Mouse (Mus musculus) urinary bladder, postnatal 25 days (tissue): Measurements from ENCODE around the gene Scgb2a2.
"Not testable (repeated sequence)": the region's sequence is repeated elsewhere in the genome, so short reads cannot be mapped to it uniquely, and the experiment has no call there.

Experiments
- DNase-seq: peaks from one replicate; pipeline ENCODE4 v3.0.0; 2022; ENCODE audit warnings: low spot score

Scgb2a2 gene

DNA sequence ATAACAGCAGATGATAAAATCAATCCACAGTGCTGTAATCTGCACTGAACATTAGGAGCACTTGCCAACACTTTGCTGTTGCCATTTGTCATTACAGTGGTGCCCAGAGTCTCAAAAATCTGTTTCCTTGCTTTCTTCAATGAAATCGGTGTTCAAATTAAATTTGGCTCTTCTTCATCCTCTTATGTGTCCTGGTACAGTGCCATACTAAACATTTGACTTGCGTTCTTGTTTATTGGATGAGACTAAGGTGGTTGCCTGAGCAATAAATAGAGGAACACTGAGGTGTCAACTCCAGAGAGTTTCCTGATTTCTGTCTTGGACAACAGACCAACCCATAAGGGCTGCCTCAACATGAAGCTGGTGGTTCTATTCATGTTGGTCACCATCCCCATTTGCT, at the start of gene Scgb2a2:
Gene Scgb2a2, plus strand, starts transcription at position 301 of the 400 bp plus-strand sequence.
- DNase-seq = no peak

DNA sequence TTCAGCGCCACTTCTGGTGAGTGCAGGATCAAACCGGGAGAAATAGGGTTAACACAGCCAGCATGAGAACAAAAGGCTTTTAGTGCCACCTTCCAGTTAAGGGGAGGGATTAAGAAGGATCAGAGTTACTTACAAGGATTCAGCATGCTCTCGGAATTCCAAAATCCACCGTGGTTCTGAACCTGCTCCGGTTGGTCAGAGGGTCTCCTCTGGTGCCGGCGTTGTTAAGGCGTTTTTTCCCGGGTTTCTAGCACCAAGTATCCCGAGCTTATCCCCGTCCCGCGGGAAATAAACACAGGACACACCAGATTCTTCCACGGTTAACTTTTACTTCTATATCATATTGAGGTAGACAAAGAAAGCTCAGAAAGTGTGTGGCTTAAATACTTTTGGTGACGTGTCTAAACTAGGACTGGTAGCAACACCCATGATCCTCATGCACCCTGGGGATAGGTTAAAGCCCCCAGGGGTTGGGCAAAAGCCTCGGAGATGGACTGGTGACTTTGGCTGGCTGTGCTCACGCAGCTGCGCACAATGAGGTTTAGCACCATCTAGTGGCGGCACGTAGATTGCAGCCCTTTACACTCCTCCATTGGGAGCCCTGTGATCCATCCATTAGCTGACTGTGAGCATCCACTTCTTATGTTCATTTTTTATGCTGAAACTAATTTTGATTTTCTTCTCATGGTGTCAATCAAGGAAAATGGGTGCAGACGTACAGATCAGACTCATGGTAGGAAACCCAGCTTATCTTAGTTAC, 10.6 kb upstream of the Scgb2a2 start:
- DNase-seq = peak; percentile 12

DNA sequence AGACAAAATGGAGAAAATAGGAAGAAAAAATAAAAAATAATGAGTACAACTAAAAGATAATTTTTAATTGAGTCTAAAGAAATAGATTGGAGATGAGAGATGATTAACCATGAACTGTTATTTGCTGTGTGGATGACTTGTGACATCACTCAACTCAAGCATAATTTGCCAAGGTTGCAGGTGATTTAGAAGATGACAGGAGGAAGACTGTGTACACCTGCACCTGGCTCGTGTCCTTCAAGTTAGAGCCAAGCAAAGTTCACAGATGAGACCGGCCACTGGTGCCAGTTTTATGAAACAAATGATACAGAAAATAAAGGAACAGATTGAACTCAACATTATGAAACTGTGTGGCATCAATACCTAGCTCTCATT, 10.0 kb upstream of the Scgb2a2 start:
- DNase-seq = no peak

DNA sequence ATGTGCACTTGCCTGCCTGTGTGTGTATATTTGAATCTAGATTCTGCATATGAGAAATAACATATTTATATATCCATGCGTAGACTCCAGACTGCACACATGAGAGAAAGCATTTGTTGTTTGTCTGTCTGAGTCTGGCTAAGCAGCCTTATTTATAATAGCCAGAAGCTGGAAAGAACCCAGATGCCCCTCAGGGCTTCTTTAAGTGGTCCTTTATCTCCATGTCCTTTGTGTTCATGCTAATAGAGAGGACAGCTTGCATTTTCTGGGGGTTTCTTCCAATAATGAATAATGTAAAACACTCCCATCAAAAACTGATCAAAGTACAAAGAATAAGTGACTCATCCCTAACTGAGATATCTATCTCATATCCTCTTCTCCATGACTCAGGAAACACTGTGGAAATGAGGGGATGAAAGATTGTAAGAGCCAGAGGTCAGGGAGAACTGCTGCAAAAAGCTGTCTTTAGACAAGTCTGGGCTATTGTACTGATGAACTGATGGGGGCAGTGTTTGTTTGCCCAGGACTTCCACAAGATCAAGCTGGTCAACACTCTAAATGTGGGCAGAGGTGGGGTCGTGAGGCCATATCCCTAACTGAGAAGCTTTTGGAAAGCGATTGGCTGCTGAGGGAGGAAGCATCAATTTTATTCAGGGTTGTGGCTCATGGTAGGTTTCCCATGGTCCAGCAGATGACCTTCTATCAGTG, 2.2 kb downstream of the Scgb2a2 start:
- not testable (repeated sequence) for DNase-seq

DNA sequence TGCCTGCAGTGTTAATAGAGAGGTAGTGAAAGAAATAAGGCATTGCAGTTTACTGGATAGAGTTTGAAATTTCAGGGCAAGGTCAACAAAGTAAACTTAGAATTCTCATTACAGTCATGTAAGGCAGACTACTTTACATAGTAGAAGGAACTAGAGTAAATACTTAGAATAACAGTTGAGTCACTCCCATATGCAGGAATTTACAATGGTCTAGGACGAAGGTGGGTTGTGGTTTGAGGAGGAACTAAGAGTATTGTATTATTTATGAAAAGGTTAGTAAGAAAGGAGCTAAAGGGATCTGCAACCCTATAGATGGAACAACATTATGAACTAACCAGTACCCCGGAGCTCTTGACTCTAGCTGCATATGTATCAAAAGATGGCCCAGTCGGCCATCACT, 13.5 kb downstream of the Scgb2a2 start:
- not testable (repeated sequence) for DNase-seq

DNA sequence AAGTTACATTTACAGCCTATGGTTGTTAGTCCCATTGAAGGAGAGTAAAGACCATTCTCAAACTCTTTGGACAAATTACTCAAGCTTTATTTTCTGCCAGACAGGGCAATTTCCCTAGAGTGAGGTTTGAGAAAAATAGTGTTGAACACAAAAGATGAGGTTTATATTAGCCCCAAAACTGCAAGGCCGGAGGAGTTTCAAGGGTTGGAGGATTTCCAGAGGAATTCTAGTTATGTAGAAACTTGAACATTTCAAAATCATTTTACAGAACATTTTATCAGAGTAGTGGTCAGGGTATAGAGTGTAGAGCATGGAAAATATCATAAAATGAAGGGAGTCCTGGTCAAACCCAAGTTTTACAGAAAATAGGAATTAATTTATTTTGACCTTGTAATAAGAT, 17.5 kb downstream of the Scgb2a2 start:
- DNase-seq = no peak

DNA sequence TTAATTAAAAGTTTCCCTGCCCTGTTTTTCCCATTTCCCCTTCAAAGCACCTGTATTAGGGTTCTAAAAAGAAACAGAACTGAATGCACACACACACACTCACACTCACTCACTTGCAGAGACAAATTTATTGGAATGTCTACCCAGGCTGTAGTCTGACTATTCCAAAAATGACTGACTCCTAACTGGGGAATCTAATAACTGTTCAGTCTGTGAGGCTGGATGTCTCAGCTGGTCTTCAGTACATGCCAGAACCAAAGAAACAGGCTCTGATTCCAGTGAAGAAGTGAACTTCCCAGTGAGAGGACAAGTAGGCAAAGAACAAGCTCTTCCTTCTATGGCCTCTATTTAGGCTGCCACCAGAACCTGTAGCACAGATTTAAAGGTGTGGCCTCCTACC, 18.1 kb downstream of the Scgb2a2 start:
- DNase-seq = no peak

DNA sequence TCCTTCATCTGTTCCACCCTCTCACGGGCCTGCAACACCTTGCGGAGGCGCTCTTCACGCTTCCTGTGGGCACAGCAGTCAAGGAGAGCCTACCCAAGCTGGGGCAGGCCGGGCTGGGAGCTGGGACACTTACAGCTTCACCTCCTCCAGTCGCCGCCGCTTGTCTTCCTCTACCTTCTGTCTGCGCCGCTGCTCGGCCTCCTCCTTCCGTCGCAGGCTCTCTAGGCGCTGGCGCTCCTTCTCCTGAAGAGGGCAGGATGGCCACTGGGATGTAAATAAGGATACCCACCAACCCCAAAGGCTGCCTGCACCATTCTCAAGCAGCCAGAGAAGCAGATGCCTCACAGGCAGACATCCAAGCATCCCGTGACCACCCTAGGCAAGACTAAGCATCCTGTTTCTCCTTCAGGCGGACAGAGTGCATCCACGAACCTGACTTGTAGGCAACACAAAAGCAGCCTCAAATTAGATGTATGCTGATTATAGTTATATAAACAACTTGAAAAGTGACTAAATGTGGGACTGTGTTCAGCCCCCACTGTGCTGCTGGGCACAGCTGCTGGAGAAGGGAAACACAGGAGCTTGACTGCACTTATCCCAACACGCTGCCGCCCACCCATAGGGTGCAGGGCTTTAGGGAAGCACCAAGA, 30.9 kb downstream of the Scgb2a2 start:
- no peak for DNase-seq

DNA sequence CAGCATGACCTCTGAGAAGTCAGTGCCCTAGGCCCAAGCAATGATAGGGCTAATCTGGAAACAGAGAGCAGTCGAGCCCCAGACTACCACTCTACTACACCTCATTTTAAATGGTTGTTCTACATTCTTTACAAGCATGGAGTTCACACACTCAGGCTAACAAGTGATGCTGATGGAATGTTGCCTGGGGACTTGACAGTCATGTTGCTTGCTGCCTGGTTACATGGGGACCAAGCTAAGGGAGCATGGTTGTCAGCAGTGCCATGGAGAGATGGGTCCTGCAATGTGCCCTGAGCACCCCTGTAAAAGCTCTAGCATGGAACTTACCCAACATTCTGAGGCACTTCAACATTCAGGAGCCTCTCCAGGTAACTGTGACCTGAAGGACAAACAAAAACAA, 39.0 kb downstream of the Scgb2a2 start:
- DNase-seq = no peak

DNA sequence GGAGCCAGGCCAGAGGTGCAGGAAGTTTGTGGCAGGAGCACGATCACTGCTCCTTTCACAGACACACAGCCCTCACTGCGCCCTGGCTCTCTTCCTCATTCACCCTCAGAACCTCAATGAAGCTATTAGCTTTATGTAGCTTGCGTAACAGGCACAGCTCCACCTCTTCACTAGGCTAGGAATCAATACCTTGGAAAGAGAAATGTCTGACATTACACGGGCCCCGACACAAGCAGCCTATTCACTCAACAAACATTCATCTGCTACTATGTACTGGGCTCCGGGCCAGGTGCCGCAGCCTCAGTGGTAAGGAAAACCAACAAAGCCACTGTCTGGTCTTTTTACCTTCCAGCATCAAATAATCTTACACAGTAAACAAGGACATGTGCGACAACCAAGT, 39.4 kb downstream of the Scgb2a2 start:
- DNase-seq = no peak

DNA sequence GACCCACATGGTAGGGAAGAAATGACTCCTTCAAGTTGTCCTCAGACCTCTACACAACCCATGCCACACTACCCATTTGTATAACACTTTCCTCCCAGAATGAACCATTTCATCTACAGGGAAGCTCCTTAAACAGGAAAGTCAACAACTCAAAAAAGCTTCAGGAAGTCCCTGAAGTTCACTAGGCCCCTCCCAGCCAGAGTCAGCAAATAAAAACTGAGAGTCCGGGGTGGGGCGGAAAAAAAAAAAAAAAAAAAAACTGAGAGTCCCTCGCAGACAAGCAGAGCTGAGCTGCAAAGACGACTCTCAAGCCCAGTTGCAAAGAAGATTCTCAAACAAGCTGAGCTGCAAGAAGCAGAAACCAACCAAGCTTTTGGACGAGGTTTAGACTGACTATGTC, 48.7 kb downstream of the Scgb2a2 start:
- DNase-seq = no peak

DNA sequence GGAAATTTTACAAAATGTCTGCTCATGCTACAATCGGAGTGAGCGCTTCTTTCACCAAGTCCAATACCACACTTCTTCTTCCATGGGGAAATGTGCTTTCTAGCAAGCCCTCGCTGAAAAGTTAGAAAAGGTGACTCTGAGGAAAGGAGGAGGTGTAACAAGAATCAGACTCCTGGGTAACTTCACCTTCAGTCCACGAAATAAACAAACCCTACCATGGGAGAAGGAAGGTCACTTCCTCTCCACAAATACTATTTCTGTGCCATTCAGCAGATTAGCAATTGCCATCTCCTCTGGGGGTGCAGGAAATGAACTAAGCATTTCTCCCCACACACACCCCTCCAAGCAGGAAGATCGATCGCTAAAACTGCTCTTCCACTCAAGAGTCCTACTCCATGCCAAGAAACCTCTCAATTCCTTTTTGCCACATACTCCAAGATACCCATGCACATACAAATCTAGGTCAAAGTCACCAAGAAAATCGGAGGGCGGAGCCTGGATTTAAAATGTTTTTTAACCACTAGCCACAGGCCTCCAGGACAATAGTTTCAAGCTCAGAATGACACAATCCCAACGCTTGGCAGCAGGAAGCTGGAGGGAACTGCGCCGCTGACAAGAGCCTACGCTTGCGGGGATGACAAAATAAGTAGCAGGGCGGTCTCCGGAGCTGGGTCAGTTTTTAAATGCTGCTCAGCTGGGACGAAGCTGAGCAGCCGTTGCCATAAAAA, 51.1 kb downstream of the Scgb2a2 start:
- DNase-seq = no peak

DNA sequence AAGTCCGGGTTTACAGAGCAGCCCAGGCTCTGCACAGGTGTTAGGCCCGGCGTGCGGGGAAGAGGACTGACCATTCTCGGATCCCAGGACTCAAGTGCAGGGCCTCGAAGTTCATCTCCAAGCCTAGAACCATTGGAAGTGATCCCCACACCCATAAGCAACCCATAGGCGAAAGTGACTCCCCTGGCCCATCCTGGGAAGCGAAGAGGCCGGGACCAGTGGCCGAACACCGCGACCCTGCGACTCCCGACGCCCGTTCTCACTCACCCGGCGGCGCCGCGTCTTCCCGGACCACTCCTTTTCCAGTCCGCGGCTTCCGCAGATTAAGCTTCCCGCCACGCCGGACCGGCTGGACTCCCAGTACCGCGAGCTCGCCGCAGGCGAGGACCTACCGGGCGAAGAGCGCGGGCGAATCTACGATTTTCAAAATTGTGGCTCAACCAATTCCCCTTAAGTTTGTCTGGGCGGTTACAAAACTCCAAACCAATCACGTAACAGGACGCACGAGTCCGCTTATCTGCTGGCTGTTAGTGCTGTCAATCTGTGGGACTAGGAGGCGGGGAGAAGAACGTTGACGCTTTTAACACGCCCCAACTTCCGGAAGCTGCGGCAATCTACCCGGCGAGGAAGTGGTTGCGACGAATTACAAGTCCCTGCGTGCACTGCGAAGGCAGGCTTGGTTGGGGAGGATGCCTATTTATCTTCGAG, 51.9 kb downstream of the Scgb2a2 start, which contains the start of gene Incenp:
Gene Incenp, minus strand, starts transcription at position 480 of the 708 bp plus-strand sequence.
- DNase-seq = peak; percentile 79

DNA sequence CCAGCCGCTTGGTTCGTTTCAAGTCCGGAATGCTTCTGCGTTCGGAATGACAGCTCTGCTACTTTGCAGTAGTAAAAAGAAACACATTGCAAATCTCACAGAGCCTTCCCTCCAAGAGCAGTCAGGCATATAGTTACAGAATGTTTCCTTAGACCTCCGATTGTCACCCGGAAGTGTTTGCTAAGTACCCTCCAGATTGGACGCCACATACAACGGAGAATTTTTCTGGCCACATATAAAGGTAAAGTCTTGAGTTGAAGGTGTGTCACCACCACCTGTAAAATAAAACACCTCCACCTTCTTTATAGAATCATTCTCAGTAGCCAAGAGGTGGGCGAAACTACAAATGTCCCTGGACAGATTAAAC, 52.4 kb downstream of the Scgb2a2 start:
- DNase-seq = no peak

DNA sequence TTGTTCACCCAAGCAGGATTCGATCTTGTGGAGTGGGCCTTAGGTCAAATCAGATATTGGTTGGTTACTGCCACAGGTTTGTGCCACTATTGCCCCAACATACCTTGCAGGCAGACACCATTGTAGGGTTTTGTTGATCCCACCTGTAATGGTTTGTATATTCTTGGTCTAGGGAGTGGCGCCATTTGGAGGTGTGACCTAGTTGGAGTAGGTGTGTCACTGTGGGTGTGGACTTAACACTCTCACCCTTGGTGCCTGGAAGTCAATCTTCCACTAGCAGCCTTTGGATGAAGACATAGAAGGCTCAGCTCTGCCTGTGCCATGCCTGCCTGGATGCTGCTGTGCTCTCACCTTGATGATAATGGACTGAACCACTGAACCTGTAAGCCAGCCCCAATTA, 53.3 kb downstream of the Scgb2a2 start:
- DNase-seq = not testable (repeated sequence)
